Mouse (Mus musculus): ENCODE measurements around the gene Itch. TPM values are rescaled to one million over a fixed set of nuclear protein-coding genes. Genes with fewer than 3 reads are reported as not detected.
"Not testable (repeated sequence)": the region's sequence is repeated elsewhere in the genome, so short reads cannot be mapped to it uniquely, and the experiment has no call there.

The Itch gene
- polyA plus RNA-seq, 2 experiments = 30.2 to 49.8 TPM

DNA sequence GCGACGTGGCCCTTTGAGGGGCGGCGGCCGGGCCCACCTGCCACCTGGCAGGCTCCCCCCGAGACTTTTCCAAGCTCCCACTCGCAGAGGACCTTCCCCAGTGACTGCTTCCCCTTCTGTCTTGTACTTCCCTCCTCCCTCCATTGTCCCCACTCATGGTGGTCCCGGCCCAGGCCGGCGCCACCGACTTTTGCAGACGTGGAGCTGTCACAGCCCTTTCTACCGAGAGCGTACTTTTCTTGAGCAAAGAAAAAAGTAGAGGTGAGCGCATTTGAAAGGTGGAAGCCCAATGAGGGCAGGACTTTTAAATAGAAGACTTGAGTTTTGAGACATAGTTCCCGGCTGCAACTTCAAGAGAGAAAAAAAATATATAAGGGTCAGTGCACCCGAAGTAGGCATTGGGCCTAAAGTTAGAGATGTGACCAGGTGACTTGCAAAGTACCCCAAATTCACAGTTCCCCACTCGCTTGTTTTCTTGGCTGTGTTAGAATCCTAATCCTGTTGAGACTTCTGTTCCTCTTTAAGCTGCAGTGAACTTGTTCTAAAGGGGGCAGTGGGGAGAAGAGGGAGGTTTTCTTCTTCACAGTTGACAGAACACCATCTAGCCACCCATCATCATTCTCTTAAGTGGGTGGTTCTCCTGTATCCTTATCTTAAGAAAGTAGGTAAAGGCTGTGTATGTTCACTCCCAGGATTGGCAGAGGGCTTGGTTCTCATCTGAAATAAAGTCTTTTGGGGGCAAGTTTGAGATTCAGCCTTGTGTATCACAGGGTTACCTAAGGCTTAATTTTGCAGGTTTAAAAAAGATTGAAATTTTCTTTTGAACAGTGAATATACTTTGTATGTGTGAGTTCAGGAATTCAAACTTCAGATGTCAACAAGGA lies 910 bp downstream of the Itch start:
- Histone ChIP-seq H3K9me3 (ENCODE audit: control insufficient read depth, low read length) (no peaks in the 10 kb centered on the region), H3K36me3 (ENCODE audit: control insufficient read depth, insufficient read depth, low read length) (peaks cover 17% of the 10 kb centered on the region), H3K9ac (ENCODE audit: low read depth, low read length, severe bottlenecking) (peak overlapping the region; percentile 95), H3K4me3 (replicated peaks; ENCODE audit: low read length) (peak overlapping the region; percentile 92), H3K4me2 (replicated peaks; ENCODE audit: low read depth, low read length, severe bottlenecking) (peak overlapping the region; percentile 62), H3K4me1 (ENCODE audit: control insufficient read depth, insufficient read depth, low read length) (peaks cover 10% of the 10 kb centered on the region), H3K27ac (replicated peaks; ENCODE audit: low read depth, low read length) (peak overlapping the region; percentile 86), H3K27me3 (ENCODE audit: control insufficient read depth, insufficient read depth, low read length) (no peaks in the 10 kb centered on the region)
- ATAC-seq (ENCODE audit: low FRiP score, low read depth) (peak; percentile 56), DNase-seq (ENCODE audit: low spot score) (peak; percentile 5)
- under 1% methylated on average over 17 of the region's 18 CpGs for WGBS
- no peak for TF ChIP-seq POLR2A (IDR thresholded peaks at IDR 0.05; ENCODE audit: borderline replicate concordance, extremely low read depth, insufficient read depth, insufficient read length)

DNA sequence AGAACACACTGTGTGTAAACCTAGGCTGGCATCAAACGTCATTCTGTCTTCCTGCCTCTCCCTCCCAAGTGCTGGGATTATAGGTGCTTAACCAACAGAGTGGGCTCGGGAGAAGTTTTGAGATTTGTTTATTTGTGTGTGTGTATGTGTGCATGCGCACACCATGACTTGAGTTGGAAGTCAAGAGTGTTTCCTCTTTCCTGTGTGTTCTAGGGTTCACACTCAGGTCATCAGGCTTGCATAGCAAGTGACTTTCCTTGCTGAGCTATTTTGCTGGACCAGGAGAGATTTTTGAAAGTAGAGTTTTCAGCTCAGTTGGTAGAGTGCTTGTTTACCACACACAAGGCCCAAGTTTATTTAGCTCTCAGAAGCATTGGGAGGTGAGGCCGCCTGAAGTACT lies 1.8 kb downstream of the Itch start:
- DNase-seq (ENCODE audit: low spot score) (no peak), ATAC-seq (ENCODE audit: low FRiP score, low read depth) (no peak)
- Histone ChIP-seq H3K4me2 (replicated peaks; ENCODE audit: low read depth, low read length, severe bottlenecking) (peak overlapping the region; percentile 62; the same call in 1 of the 2 replicates), H3K9ac (ENCODE audit: low read depth, low read length, severe bottlenecking) (peak overlapping the region; percentile 8; the same call in 1 of the 2 replicates), H3K4me1 (ENCODE audit: control insufficient read depth, insufficient read depth, low read length) (peaks cover 10% of the 10 kb centered on the region), H3K4me3 (replicated peaks; ENCODE audit: low read length) (peak overlapping the region; percentile 92; the same call in 1 of the 2 replicates), H3K36me3 (ENCODE audit: control insufficient read depth, insufficient read depth, low read length) (peaks cover 26% of the 10 kb centered on the region), H3K9me3 (ENCODE audit: control insufficient read depth, low read length) (no peaks in the 10 kb centered on the region), H3K27me3 (ENCODE audit: control insufficient read depth, insufficient read depth, low read length) (no peaks in the 10 kb centered on the region), H3K27ac (replicated peaks; ENCODE audit: low read depth, low read length) (no peak overlapping the region)
- TF ChIP-seq POLR2A (IDR thresholded peaks at IDR 0.05; ENCODE audit: borderline replicate concordance, extremely low read depth, insufficient read depth, insufficient read length) = no peak
- 62% methylated on average over 4 of the region's 4 CpGs for WGBS

DNA sequence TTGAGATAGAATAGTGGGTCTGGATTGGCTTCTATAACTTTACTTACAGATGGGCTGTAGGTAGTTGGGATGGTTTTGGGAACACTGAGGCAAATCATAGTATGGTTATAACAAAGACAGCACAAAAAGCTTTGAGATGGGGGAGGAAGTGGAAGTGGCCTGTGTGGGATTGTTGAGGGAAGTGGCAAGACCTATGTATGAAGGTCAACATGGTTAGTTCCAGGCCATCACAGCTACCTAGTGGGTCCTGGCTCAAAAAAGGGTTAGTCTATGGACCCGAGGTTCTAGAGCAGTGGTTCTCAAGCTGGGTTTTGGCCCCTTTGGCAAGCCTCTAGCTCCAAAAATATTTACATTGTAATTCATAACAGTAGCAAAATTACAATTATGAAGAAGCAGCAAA lies 2.2 kb downstream of the Itch start:
- Histone ChIP-seq H3K9ac (ENCODE audit: low read depth, low read length, severe bottlenecking) (no peak overlapping the region), H3K4me2 (replicated peaks; ENCODE audit: low read depth, low read length, severe bottlenecking) (0 out of 2 replicates have a peak overlapping the region, but pooled peaks have one; percentile 62), H3K27me3 (ENCODE audit: control insufficient read depth, insufficient read depth, low read length) (no peaks in the 10 kb centered on the region), H3K4me3 (replicated peaks; ENCODE audit: low read length) (no peak overlapping the region), H3K9me3 (ENCODE audit: control insufficient read depth, low read length) (no peaks in the 10 kb centered on the region), H3K27ac (replicated peaks; ENCODE audit: low read depth, low read length) (no peak overlapping the region), H3K36me3 (ENCODE audit: control insufficient read depth, insufficient read depth, low read length) (peaks cover 29% of the 10 kb centered on the region), H3K4me1 (ENCODE audit: control insufficient read depth, insufficient read depth, low read length) (peaks cover 10% of the 10 kb centered on the region)
- WGBS = 95% methylated on average over 1 of the region's 1 CpGs
- no peak for TF ChIP-seq POLR2A (IDR thresholded peaks at IDR 0.05; ENCODE audit: borderline replicate concordance, extremely low read depth, insufficient read depth, insufficient read length)
- ATAC-seq (ENCODE audit: low FRiP score, low read depth) (no peak), DNase-seq (ENCODE audit: low spot score) (no peak)

DNA sequence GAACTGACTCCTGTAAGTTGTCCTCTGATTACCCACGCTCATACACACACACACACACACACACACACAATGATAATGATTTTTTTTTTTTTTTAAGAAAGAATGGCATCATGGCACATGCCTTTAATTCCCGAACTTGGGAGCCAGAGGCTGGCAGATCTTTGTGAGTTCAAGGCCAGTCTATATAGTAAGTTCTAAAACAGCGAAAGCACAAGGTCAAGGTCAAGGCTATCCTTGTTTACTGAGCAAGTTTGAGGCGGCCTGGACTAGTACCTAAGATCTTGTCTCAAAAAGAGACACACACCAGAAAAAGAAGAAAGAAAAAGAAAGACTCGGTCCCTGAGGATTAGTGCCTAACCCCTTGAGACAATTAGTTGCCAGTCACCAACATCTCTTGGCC lies 7.7 kb downstream of the Itch start:
- no peak overlapping the region for H3K4me3 ChIP-seq (replicated peaks; ENCODE audit: low read length)
- H3K4me1 ChIP-seq (ENCODE audit: control insufficient read depth, insufficient read depth, low read length) = no peaks in the 10 kb centered on the region
- no peak overlapping the region for H3K9ac ChIP-seq (ENCODE audit: low read depth, low read length, severe bottlenecking)
- H3K36me3 ChIP-seq (ENCODE audit: control insufficient read depth, insufficient read depth, low read length) = peaks cover 78% of the 10 kb centered on the region
- WGBS = 92% methylated on average over 5 of the region's 5 CpGs
- peaks cover 6% of the 10 kb centered on the region; the same call in 1 of the 2 replicates for H3K9me3 ChIP-seq (ENCODE audit: control insufficient read depth, low read length)
- no peak overlapping the region for H3K27ac ChIP-seq (replicated peaks; ENCODE audit: low read depth, low read length)
- no peak for DNase-seq (ENCODE audit: low spot score)
- TF ChIP-seq POLR2A (IDR thresholded peaks at IDR 0.05; ENCODE audit: borderline replicate concordance, extremely low read depth, insufficient read depth, insufficient read length) = no peak
- no peak overlapping the region for H3K4me2 ChIP-seq (replicated peaks; ENCODE audit: low read depth, low read length, severe bottlenecking)
- no peak for ATAC-seq (ENCODE audit: low FRiP score, low read depth)
- H3K27me3 ChIP-seq (ENCODE audit: control insufficient read depth, insufficient read depth, low read length) = no peaks in the 10 kb centered on the region

DNA sequence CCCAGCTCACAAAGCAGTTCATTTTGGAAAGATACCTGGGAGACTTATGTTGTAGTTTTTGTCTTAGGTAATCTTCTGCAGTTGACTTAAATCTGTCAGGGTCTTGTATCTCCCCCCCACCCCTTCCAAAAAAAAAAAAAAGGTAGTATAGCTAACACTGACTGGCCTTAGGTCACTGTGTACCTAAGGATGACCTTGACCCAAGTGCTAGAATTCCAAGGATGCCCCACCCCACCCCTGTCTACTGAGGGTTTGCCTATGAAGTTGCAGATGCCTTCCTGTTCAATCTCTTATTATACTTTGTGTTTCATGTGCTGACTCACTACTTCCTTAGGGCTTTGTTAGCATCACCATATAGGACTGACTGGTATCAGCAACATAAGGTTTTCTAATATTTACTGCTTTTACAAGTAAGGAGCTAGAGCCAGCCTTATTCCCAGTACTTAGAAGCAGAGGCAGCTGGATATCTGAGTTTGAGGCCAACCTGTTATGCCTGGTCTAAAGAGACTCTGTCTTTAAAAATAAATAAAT lies 8.8 kb downstream of the Itch start:
- Histone ChIP-seq H3K4me3 (replicated peaks; ENCODE audit: low read length) (no peak overlapping the region), H3K9ac (ENCODE audit: low read depth, low read length, severe bottlenecking) (no peak overlapping the region), H3K27ac (replicated peaks; ENCODE audit: low read depth, low read length) (no peak overlapping the region), H3K4me1 (ENCODE audit: control insufficient read depth, insufficient read depth, low read length) (no peaks in the 10 kb centered on the region), H3K4me2 (replicated peaks; ENCODE audit: low read depth, low read length, severe bottlenecking) (no peak overlapping the region), H3K36me3 (ENCODE audit: control insufficient read depth, insufficient read depth, low read length) (peaks cover 88% of the 10 kb centered on the region), H3K9me3 (ENCODE audit: control insufficient read depth, low read length) (peaks cover 14% of the 10 kb centered on the region; the same call in 1 of the 2 replicates), H3K27me3 (ENCODE audit: control insufficient read depth, insufficient read depth, low read length) (no peaks in the 10 kb centered on the region)
- ATAC-seq (ENCODE audit: low FRiP score, low read depth) (no peak), DNase-seq (ENCODE audit: low spot score) (no peak)
- no peak for TF ChIP-seq POLR2A (IDR thresholded peaks at IDR 0.05; ENCODE audit: borderline replicate concordance, extremely low read depth, insufficient read depth, insufficient read length)

DNA sequence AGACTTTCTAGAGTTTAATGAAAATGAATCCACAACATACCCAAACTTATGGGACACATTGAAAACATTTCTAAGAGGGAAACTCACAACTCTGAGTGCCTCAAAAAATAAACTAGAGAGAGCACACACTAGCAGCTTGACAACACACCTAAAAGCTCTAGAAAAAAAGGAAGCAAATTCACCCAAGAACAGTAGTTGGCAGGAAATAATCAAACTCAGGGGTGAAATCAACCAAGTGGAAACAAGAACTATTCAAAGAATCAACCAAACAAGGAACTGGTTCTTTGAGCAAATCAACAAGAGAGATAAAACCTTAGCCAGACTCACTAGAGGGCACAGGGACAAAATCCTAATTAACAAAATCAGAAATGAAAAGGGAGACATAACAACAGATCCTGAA lies 16.0 kb downstream of the Itch start:
- not testable (repeated sequence) for H3K9ac ChIP-seq (ENCODE audit: low read depth, low read length, severe bottlenecking); ATAC-seq (ENCODE audit: low FRiP score, low read depth); H3K4me3 ChIP-seq (replicated peaks; ENCODE audit: low read length); H3K27me3 ChIP-seq (ENCODE audit: control insufficient read depth, insufficient read depth, low read length); DNase-seq (ENCODE audit: low spot score); H3K4me2 ChIP-seq (replicated peaks; ENCODE audit: low read depth, low read length, severe bottlenecking); H3K27ac ChIP-seq (replicated peaks; ENCODE audit: low read depth, low read length); H3K4me1 ChIP-seq (ENCODE audit: control insufficient read depth, insufficient read depth, low read length)
- Histone ChIP-seq H3K9me3 (ENCODE audit: control insufficient read depth, low read length) (peaks cover 18% of the 10 kb centered on the region; the same call in 1 of the 2 replicates), H3K36me3 (ENCODE audit: control insufficient read depth, insufficient read depth, low read length) (peaks cover 31% of the 10 kb centered on the region)
